Mouse (Mus musculus) ES-Bruce4 (cell line): ENCODE measurements around the gene Lrrc41. TPM values are rescaled to one million over a fixed set of nuclear protein-coding genes. Genes with fewer than 3 reads are reported as not detected.

Experiments
- H3K27ac ChIP-seq: 2 replicates; pipeline ENCODE4 v1.5.1; 2012; ENCODE audit warnings: low read length, inconsistent platforms; ENCODE audit not compliant: insufficient read depth
- H3K27me3 ChIP-seq: 2 replicates; pipeline ENCODE4 v1.6.1; 2012; ENCODE audit warnings: mild to moderate bottlenecking, low read length, inconsistent platforms; ENCODE audit not compliant: control insufficient read depth, poor library complexity, insufficient read depth, severe bottlenecking
- H3K36me3 ChIP-seq: 2 replicates; pipeline ENCODE4 v1.6.1; 2012; ENCODE audit warnings: inconsistent platforms, mild to moderate bottlenecking, low read length, moderate library complexity; ENCODE audit not compliant: control insufficient read depth, poor library complexity, insufficient read depth, severe bottlenecking
- H3K4me1 ChIP-seq: one replicate; pipeline ENCODE4 v1.8.1; 2011; ENCODE audit warnings: low read length; ENCODE audit not compliant: control insufficient read depth, insufficient read depth
- H3K4me3 ChIP-seq: 2 replicates; pipeline ENCODE4 v1.5.1; 2011; ENCODE audit warnings: low read depth, mild to moderate bottlenecking, low read length
- H3K9ac ChIP-seq: 2 replicates; pipeline ENCODE4 v1.6.1; 2012; ENCODE audit warnings: low read depth, mild to moderate bottlenecking, inconsistent platforms; ENCODE audit not compliant: poor library complexity, severe bottlenecking
- H3K9me3 ChIP-seq: replicated peaks from 2 replicates; pipeline ENCODE4 v1.6.1; 2012; ENCODE audit warnings: mild to moderate bottlenecking, low read length, inconsistent platforms; ENCODE audit not compliant: control insufficient read depth, poor library complexity, insufficient read depth, severe bottlenecking
- CTCF ChIP-seq: IDR thresholded peaks from one replicate; pipeline ENCODE4 v1.8.1; 2011; ENCODE audit warnings: low read depth, low read length
- EP300 ChIP-seq: IDR thresholded peaks from 2 replicates; pipeline ENCODE4 v1.6.1; 2011; ENCODE audit warnings: low read depth, low read length; ENCODE audit not compliant: insufficient read depth
- POLR2A ChIP-seq: IDR thresholded peaks from one replicate; pipeline ENCODE4 v1.8.1; 2011; ENCODE audit warnings: low read length; ENCODE audit not compliant: insufficient read depth
- polyA plus RNA-seq: library from polyadenylated mRNA; stranded (reverse); fragments of >200 nt; gene quantifications from 2 replicates; pipeline ENCODE4 v1.2.4, GENCODE M21; 2011; ENCODE audit warnings: low read depth; ENCODE audit not compliant: missing spikeins, insufficient read depth, insufficient read length

Gene Lrrc41
- polyA plus RNA-seq, 1 experiment, result 42.7 TPM

GRCm38 (mm10) chr4:116047681-116048080, 27.4 kb upstream of the Lrrc41 start:
- TF ChIP-seq POLR2A (no peak), CTCF (no peak), EP300 (no peak)
- H3K4me1 ChIP-seq, result no peaks in the 10 kb centered on the region
- no peaks in the 10 kb centered on the region for H3K27me3 ChIP-seq
- H3K36me3 ChIP-seq, result peaks cover 5% of the 10 kb centered on the region
- H3K27ac ChIP-seq, result no peak overlapping the region
- H3K9ac ChIP-seq, result no peak overlapping the region
- no peaks in the 10 kb centered on the region for H3K9me3 ChIP-seq
- no peak overlapping the region for H3K4me3 ChIP-seq

- peaks cover 5% of the 10 kb centered on the region for H3K36me3 ChIP-seq
- H3K27me3 ChIP-seq, result no peaks in the 10 kb centered on the region
- H3K9me3 ChIP-seq, result no peaks in the 10 kb centered on the region
- no peak for TF ChIP-seq CTCF
- no peak for TF ChIP-seq POLR2A
- TF ChIP-seq EP300, result no peak
- H3K9ac ChIP-seq, result no peak overlapping the region
- no peak overlapping the region for H3K27ac ChIP-seq
- no peaks in the 10 kb centered on the region for H3K4me1 ChIP-seq
- no peak overlapping the region for H3K4me3 ChIP-seq
Measured at GRCm38 (mm10) chr4:116048130-116048920, 26.7 kb upstream of the Lrrc41 start.

GRCm38 (mm10) chr4:116049211-116049610, 25.9 kb upstream of the Lrrc41 start:
- no peak overlapping the region for H3K27ac ChIP-seq
- TF ChIP-seq POLR2A, result no peak
- TF ChIP-seq CTCF, result no peak
- TF ChIP-seq EP300, result no peak
- no peak overlapping the region for H3K4me3 ChIP-seq
- no peaks in the 10 kb centered on the region for H3K4me1 ChIP-seq
- no peaks in the 10 kb centered on the region for H3K9me3 ChIP-seq
- H3K9ac ChIP-seq, result no peak overlapping the region
- no peaks in the 10 kb centered on the region for H3K27me3 ChIP-seq
- H3K36me3 ChIP-seq, result peaks cover 5% of the 10 kb centered on the region

- H3K36me3 ChIP-seq, result peaks cover 4% of the 10 kb centered on the region
- TF ChIP-seq POLR2A (no peak), CTCF (peak; percentile 18)
Measured at GRCm38 (mm10) chr4:116052526-116053293, 22.4 kb upstream of the Lrrc41 start.

GRCm38 (mm10) chr4:116053399-116053961, 21.6 kb upstream of the Lrrc41 start, which contains the start of gene Nsun4:
Gene Nsun4 (minus strand): TSS chr4:116053876.
- H3K4me1 ChIP-seq, result no peaks in the 10 kb centered on the region
- H3K9ac ChIP-seq, result peak within 1 kb of the TSS; percentile 84
- no peaks in the 10 kb centered on the region; the same call in 1 of the 2 replicates for H3K36me3 ChIP-seq
- no peak for TF ChIP-seq EP300
- TF ChIP-seq POLR2A, result peak; percentile 90
- peak within 1 kb of the TSS; percentile 96 for H3K4me3 ChIP-seq
- no peaks in the 10 kb centered on the region for H3K9me3 ChIP-seq
- no peaks in the 10 kb centered on the region for H3K27me3 ChIP-seq
- H3K27ac ChIP-seq, result peak within 1 kb of the TSS; percentile 80

More at GRCm38 (mm10) chr4:116052526-116053293, 22.4 kb upstream of the Lrrc41 start:
- no peaks in the 10 kb centered on the region for H3K27me3 ChIP-seq
- peak overlapping the region; percentile 96 for H3K4me3 ChIP-seq
- no peaks in the 10 kb centered on the region for H3K4me1 ChIP-seq
- no peaks in the 10 kb centered on the region for H3K9me3 ChIP-seq
- H3K9ac ChIP-seq, result peak overlapping the region; percentile 84
- peak overlapping the region; percentile 77 for H3K27ac ChIP-seq
